Mouse (Mus musculus): ENCODE results near the gene Sec14l4. TPM values are rescaled to one million over a fixed set of nuclear protein-coding genes. Genes with fewer than 3 reads are reported as not detected.

Gene Sec14l4
- polyA plus RNA-seq (2015; fragmentation: Nextera tagmentation; extraction: Ambion mirVana), result 0.05 TPM in 1 of 2 replicates, not detected in the other

DNA sequence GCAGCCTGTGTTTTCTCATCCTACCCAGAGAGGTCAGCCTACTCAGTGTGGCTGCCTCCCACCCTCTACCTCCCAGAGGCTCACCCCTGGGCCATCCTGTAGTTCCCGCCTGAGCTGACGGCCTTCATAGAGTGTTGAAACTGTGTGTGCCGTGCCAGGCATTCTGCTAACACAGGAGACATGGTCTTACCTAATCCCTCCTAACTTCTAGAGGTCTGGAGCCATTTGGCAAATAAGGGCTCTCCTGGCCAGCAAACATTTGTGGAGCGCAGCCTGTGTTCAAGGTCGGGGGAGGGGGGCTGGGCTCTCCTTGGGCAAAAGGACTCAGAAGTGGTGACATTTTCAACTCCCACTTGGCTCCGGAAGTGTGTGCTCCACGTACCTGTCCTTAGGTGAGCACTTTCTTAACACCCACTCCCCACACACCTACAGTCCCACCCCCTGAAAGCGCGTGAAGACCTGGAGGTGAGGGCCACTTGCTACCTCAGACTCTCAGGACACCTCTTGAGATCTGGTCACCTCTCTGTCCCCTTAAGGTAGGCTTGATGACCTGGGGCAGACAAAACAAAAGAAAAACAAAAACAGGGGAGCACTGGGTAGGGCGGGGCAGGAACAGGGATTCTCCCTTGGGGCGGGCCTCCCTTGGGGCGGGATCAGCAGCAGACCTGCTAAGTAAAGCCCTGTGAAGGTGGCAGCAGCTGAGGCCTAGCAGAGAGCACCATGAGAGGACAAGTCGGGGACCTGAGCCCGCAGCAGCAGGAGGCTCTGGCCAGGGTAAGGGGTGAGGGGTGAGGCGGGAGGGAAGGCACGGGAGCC lies at the start of gene Sec14l4:
TSS of gene Sec14l4 (plus strand) at position 337 of the 816 bp plus-strand sequence.
- no peak within 1 kb of the TSS for H3K4me3 ChIP-seq
- H3K9me3 ChIP-seq, result no peaks in the 10 kb centered on the region
- peaks cover 30% of the 10 kb centered on the region for H3K27me3 ChIP-seq (replicated peaks)
- ATAC-seq (ENCODE audit: extremely low read depth, insufficient number of reproducible peaks, low FRiP score, low TSS enrichment), result no peak
- no peak within 1 kb of the TSS for H3K9ac ChIP-seq
- H3K4me1 ChIP-seq, result peaks cover 12% of the 10 kb centered on the region
- WGBS, result 25% methylated on average over 16 of the region's 16 CpGs
- no peak within 1 kb of the TSS for H3K27ac ChIP-seq (replicated peaks)
- no peaks in the 10 kb centered on the region for H3K36me3 ChIP-seq
- no peak within 1 kb of the TSS for H3K4me2 ChIP-seq

DNA sequence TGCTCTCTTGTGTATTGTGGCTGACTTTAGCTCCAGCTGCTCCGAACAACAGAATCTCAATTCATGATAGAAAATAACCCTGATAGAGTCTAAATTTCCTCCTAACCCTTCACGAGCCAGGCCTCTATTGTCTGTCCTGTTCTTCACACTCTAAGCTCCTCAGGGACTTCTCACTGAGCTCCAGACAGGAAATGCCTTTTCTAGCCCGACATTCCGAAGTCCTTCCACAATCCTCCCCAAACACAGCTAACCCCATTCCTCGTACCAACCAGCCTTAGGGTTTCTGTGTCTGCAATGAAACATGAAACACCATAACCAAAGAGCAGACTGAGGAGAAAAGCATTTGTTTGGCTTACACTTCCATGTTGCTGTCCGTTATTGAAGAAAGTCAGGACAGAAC lies 49.7 kb upstream of the Sec14l4 start:
- H3K27ac ChIP-seq (replicated peaks), result peak overlapping the region; percentile 32; the same call in 1 of the 2 replicates
- H3K36me3 ChIP-seq, result peaks cover 49% of the 10 kb centered on the region
- no peak for ATAC-seq (ENCODE audit: extremely low read depth, insufficient number of reproducible peaks, low FRiP score, low TSS enrichment)

DNA sequence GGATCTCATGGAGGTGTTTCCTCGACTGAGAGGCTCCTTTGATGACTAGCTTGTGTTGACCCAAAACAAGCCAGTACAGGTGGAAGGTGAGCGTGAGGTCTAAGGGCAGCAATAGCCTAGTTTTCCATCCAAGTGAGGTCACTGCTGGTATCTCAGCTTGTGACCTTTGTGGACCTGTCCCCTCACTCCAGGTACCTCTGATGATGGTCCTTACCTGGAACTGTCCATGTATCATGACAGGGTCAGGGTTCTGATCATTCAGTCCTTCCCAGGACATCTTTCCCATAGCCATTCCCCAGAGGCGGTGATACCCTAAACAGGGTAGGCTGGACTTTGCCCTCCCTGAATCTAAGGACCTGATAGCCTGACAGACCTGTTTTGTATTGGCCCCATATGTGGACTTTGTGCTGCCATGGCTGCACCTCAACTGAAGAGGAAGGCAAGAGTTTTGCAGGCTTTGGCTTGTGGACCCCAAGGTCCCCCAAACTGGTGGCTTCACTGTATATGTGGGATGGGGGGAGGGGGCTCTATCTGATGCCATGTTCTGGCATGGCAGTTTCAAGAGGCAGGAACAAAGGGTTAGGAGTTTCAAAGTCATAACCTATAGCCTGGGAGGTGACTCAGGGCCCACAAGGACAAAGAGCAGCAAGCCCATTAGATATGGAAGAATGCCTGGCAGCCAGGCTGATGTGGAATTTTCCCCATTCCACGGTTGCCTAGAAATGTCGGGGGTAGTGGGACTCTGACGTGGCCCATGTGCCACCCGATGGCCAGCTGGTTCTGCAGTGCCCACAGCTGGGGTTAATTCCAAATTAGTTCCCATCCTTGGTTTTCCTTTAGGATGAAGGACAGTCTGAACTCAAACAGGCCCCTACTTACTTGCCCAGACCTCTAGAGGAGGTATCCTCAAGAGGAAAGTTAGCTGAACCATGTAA lies 48.7 kb upstream of the Sec14l4 start:
- peaks cover 39% of the 10 kb centered on the region for H3K36me3 ChIP-seq
- H3K4me2 ChIP-seq, result peak overlapping the region; percentile 81
- H3K4me1 ChIP-seq, result peaks cover 27% of the 10 kb centered on the region
- H3K4me3 ChIP-seq, result no peak overlapping the region
- WGBS, result 67% methylated on average over 7 of the region's 7 CpGs
- H3K9me3 ChIP-seq, result no peaks in the 10 kb centered on the region
- ATAC-seq (ENCODE audit: extremely low read depth, insufficient number of reproducible peaks, low FRiP score, low TSS enrichment), result no peak
- H3K27me3 ChIP-seq (replicated peaks), result peaks cover 25% of the 10 kb centered on the region
- H3K27ac ChIP-seq (replicated peaks), result no peak overlapping the region
- H3K9ac ChIP-seq, result no peak overlapping the region

More for the DNA sequence above, 49.7 kb upstream of the Sec14l4 start:
- peaks cover 27% of the 10 kb centered on the region for H3K4me1 ChIP-seq
- H3K9ac ChIP-seq, result no peak overlapping the region
- peaks cover 25% of the 10 kb centered on the region for H3K27me3 ChIP-seq (replicated peaks)
- 54% methylated on average over 6 of the region's 6 CpGs for WGBS
- H3K4me3 ChIP-seq, result no peak overlapping the region
- no peaks in the 10 kb centered on the region for H3K9me3 ChIP-seq
- no peak overlapping the region for H3K4me2 ChIP-seq

DNA sequence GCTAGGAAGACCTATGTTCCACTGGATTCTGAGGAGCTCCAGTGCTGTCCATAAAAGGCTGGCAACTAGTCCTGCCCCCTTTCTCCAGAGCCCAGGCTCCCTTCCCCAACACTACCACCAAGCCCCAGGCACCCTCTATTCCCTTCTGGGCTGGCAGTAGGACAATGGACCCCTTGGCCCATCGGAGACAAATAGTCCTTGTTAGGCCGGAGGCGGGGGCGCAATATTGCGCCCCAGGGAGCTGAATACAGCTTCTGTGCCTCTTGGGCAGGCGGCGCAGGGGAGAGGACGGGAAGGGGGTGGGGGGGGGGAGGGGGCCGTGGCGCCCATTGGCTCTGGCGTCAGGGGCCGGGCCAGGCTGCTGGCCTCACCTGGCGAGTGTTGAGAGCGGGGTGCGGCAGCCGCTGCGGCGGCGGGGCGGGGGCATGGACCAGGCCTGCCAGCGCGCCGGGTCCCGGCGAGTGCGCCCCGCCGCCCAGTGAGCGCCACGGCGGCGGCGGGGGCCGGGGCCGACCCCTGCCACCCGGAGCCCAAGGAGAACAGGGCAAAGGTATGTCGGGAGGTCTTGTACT lies 47.9 kb upstream of the Sec14l4 start, which contains the start of gene Gal3st1:
TSS of gene Gal3st1 (plus strand) at position 346 of the 572 bp plus-strand sequence.
- 2% methylated on average over 27 of the region's 37 CpGs for WGBS

DNA sequence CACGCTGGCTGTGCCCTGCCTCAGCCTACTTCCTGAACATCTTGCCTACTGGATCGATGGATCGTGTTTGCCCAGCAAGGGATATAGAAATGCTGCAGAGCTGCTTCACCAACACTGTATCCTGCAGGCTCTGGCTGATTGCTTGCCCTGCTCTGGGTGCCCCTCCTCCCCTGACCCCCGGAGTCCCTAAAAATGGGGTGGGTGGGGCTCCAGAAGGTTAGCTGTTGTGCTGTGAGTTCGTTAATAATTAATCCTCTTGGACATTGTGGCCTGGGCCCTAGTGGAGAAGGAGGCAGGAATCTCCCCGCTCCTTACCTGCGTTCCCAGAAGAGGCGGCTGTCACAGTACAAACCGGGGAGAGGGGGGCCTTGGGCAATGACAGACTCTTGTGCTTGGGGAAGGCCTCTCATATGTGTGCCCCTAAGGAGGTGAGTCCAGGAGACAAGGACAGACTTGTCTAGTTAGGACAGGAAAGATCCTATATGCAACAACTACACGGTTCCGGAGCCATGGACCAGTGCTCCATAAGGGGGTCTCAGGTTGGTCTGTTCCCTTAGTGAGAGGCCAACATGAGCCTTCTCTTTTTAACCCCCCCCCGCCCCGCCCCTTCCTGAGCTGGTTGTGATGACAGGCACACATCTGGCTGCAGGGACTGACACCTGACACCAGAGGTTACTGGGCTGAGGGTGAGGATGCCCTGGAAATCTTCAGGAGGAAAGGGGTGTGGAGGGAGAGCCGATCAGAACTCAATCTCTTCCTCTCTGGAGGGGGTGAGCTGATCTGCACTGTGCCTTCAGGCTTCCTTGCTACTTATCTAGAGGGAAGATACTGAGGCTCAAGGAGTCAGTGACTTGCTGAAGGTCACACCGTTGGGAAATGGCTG lies 47.2 kb upstream of the Sec14l4 start:
- Histone ChIP-seq H3K4me3 (peak overlapping the region; percentile 54), H3K27me3 (replicated peaks) (peaks cover 25% of the 10 kb centered on the region), H3K9ac (peak overlapping the region; percentile 75), H3K4me2 (peak overlapping the region; percentile 81), H3K27ac (replicated peaks) (no peak overlapping the region), H3K4me1 (peaks cover 27% of the 10 kb centered on the region), H3K9me3 (no peaks in the 10 kb centered on the region), H3K36me3 (peaks cover 23% of the 10 kb centered on the region)
- ATAC-seq (ENCODE audit: extremely low read depth, insufficient number of reproducible peaks, low FRiP score, low TSS enrichment), result no peak; the same call in 1 of the 2 replicates
- 7% methylated on average over 15 of the region's 15 CpGs for WGBS

More for the DNA sequence above, 47.9 kb upstream of the Sec14l4 start, which contains the start of gene Gal3st1:
- no peak within 1 kb of the TSS for H3K27ac ChIP-seq (replicated peaks)
- H3K4me3 ChIP-seq, result peak within 1 kb of the TSS; percentile 54
- peaks cover 25% of the 10 kb centered on the region for H3K27me3 ChIP-seq (replicated peaks)
- ATAC-seq (ENCODE audit: extremely low read depth, insufficient number of reproducible peaks, low FRiP score, low TSS enrichment), result no peak
- peak within 1 kb of the TSS; percentile 75 for H3K9ac ChIP-seq
- peak within 1 kb of the TSS; percentile 81 for H3K4me2 ChIP-seq
- peaks cover 30% of the 10 kb centered on the region for H3K36me3 ChIP-seq
- peaks cover 27% of the 10 kb centered on the region for H3K4me1 ChIP-seq
- H3K9me3 ChIP-seq, result no peaks in the 10 kb centered on the region

DNA sequence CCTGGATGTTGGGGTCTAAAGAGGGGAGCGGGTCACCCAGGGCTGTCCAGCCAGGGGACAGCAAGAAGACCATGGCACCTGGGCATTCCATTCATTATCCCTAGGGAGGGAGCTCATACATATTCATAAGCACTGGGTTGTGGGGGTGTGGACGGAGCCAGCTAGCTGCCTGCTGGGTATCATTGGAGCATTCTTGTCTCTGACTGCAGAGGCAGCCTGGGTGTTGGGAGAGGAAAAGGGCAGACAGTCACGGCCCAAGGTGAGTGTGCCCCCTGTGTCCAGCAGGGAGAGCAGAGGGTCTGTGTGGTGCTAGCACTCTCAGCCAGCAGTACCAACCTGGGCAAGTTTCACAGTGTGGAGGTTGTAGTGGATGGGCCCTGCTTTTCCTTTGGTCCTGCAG lies 41.5 kb upstream of the Sec14l4 start:
- Histone ChIP-seq H3K36me3 (no peaks in the 10 kb centered on the region), H3K9me3 (no peaks in the 10 kb centered on the region), H3K4me2 (no peak overlapping the region), H3K4me3 (no peak overlapping the region), H3K4me1 (no peaks in the 10 kb centered on the region), H3K9ac (no peak overlapping the region), H3K27me3 (replicated peaks) (peaks cover 15% of the 10 kb centered on the region), H3K27ac (replicated peaks) (no peak overlapping the region)
- no peak for ATAC-seq (ENCODE audit: extremely low read depth, insufficient number of reproducible peaks, low FRiP score, low TSS enrichment)
- 47% methylated on average over 3 of the region's 3 CpGs for WGBS

DNA sequence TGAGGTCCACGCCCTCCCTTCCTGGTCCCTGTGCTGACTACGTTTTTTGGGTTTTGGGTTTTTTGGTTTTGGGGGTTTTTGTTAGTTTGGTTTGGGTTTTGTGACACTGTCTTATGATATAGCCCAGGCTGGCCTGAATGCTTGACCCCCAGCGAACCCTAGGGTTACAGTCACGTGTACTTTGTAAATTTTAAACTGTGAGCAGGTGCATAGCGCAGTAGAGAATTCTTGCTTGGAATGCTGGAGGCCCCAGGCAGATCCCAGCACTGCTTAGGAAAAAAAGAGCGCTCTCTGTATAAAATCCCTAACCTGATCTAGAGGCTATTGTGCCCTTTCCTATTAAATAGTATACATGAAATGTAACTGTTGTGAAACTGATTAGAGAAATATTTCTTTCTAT lies 38.1 kb upstream of the Sec14l4 start:
- 72% methylated on average over 6 of the region's 6 CpGs for WGBS
- no peak overlapping the region for H3K9ac ChIP-seq
- peaks cover 35% of the 10 kb centered on the region for H3K27me3 ChIP-seq (replicated peaks)
- H3K36me3 ChIP-seq, result no peaks in the 10 kb centered on the region
- no peak overlapping the region for H3K4me3 ChIP-seq
- no peak overlapping the region for H3K27ac ChIP-seq (replicated peaks)
- no peak for ATAC-seq (ENCODE audit: extremely low read depth, insufficient number of reproducible peaks, low FRiP score, low TSS enrichment)
- no peaks in the 10 kb centered on the region for H3K9me3 ChIP-seq
- H3K4me2 ChIP-seq, result no peak overlapping the region
- peaks cover 5% of the 10 kb centered on the region for H3K4me1 ChIP-seq

DNA sequence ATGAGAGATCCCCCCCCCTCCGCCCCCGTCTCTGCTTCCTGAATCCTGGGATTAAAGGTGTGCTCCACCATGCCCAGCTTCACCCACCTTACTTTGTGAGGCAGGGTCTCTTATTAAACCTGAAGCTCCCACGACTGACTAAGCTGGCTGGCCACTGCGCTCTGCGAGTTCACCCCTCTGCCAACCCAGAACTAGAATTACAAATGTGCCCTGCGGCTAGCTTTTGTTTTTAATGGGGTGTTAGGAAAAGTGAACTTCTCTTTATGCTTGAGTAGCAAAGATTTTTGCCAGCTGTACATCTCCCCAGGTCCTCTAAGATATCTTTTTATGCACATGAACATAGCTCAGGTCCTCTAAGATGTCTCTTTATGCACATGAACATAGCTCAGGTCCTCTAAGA lies 37.3 kb upstream of the Sec14l4 start:
- H3K4me1 ChIP-seq, result peaks cover 13% of the 10 kb centered on the region
- H3K27me3 ChIP-seq (replicated peaks), result peaks cover 42% of the 10 kb centered on the region
- no peak overlapping the region for H3K4me2 ChIP-seq
- no peak overlapping the region for H3K27ac ChIP-seq (replicated peaks)
- no peaks in the 10 kb centered on the region for H3K9me3 ChIP-seq
- H3K36me3 ChIP-seq, result no peaks in the 10 kb centered on the region
- WGBS, result 76% methylated on average over 6 of the region's 6 CpGs
- H3K9ac ChIP-seq, result no peak overlapping the region
- no peak overlapping the region for H3K4me3 ChIP-seq
- ATAC-seq (ENCODE audit: extremely low read depth, insufficient number of reproducible peaks, low FRiP score, low TSS enrichment), result no peak

DNA sequence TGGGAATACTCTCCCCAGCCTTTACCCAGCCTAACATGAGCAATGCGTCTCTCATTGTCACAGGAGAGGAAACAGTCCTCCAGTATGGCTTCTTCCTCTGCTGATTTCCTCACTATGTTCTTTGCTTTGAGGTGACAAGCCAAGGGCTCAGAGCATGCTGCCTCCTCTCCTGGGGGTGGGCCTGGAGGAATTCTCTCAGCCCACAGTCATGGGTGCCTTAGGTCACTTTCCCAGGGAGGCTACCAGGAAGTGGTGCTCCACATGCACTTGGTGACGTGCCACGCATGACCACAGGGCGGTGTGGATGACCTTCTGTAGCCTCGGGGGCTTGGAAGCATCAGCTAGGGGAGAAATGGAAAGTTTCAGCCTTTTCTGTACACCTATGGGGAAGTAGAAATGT lies 35.8 kb upstream of the Sec14l4 start:
- WGBS, result 71% methylated on average over 5 of the region's 5 CpGs
- Histone ChIP-seq H3K4me3 (no peak overlapping the region), H3K9me3 (no peaks in the 10 kb centered on the region), H3K36me3 (no peaks in the 10 kb centered on the region), H3K4me2 (no peak overlapping the region), H3K27me3 (replicated peaks) (peaks cover 58% of the 10 kb centered on the region), H3K4me1 (peaks cover 13% of the 10 kb centered on the region), H3K27ac (replicated peaks) (no peak overlapping the region), H3K9ac (no peak overlapping the region)
- ATAC-seq (ENCODE audit: extremely low read depth, insufficient number of reproducible peaks, low FRiP score, low TSS enrichment), result no peak

DNA sequence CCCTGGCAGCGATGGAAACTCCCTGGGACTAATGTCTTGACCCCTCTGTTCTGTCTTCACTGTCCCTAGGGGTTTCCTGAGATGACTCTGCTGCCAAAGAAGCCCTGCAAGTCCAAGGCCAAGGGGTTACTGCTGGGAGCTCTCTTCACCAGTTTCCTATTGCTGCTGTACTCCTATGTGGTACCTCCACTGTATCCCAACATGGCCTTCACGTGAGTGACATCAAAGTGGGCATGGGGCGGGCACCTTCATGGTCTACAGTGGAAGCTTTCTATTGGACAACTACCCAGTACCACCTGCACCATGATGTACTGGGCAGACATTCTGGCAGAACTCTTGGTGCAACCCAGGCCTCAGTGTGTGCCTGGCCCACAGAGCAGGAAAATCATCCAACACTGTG lies 34.4 kb upstream of the Sec14l4 start:
- Histone ChIP-seq H3K27me3 (replicated peaks) (peaks cover 63% of the 10 kb centered on the region), H3K4me3 (no peak overlapping the region), H3K36me3 (no peaks in the 10 kb centered on the region), H3K4me2 (no peak overlapping the region), H3K4me1 (peaks cover 13% of the 10 kb centered on the region), H3K27ac (replicated peaks) (no peak overlapping the region), H3K9me3 (no peaks in the 10 kb centered on the region), H3K9ac (no peak overlapping the region)
- 81% methylated on average over 3 of the region's 3 CpGs for WGBS
- no peak for ATAC-seq (ENCODE audit: extremely low read depth, insufficient number of reproducible peaks, low FRiP score, low TSS enrichment)
